Mouse (Mus musculus): ENCODE results near the gene Gja8. TPM values are rescaled to one million over a fixed set of nuclear protein-coding genes. Genes with fewer than 3 reads are reported as not detected.

Gja8 gene
- polyA plus RNA-seq, 1 experiment, result not detected

- TF ChIP-seq GATA1 (IDR thresholded peaks at IDR 0.05; ENCODE audit: low read length), result no peak
Observed at GRCm38 (mm10) chr3:96902336-96902999, 23.4 kb downstream of the Gja8 start.

- no peak for TF ChIP-seq GATA1 (IDR thresholded peaks at IDR 0.05; ENCODE audit: low read length)
Observed at GRCm38 (mm10) chr3:96883690-96884089, 42.1 kb downstream of the Gja8 start.

GRCm38 (mm10) chr3:96882061-96882849, 43.6 kb downstream of the Gja8 start:
- TF ChIP-seq GATA1 (IDR thresholded peaks at IDR 0.05; ENCODE audit: low read length), result no peak

GRCm38 (mm10) chr3:96881557-96881956, 44.3 kb downstream of the Gja8 start:
- TF ChIP-seq GATA1 (IDR thresholded peaks at IDR 0.05; ENCODE audit: low read length), result no peak

- no peak for TF ChIP-seq GATA1 (IDR thresholded peaks at IDR 0.05; ENCODE audit: low read length)
Observed at GRCm38 (mm10) chr3:96880385-96880784, 45.4 kb downstream of the Gja8 start.

- TF ChIP-seq GATA1 (IDR thresholded peaks at IDR 0.05; ENCODE audit: low read length), result no peak
Observed at GRCm38 (mm10) chr3:96879536-96879935, 46.3 kb downstream of the Gja8 start.

GRCm38 (mm10) chr3:96874808-96875571, 50.8 kb downstream of the Gja8 start:
- TF ChIP-seq GATA1 (IDR thresholded peaks at IDR 0.05; ENCODE audit: low read length), result no peak

- no peak for TF ChIP-seq GATA1 (IDR thresholded peaks at IDR 0.05; ENCODE audit: low read length)
Observed at GRCm38 (mm10) chr3:96872501-96872900, 53.3 kb downstream of the Gja8 start.

GRCm38 (mm10) chr3:96871070-96871469, 54.8 kb downstream of the Gja8 start:
- no peak for TF ChIP-seq GATA1 (IDR thresholded peaks at IDR 0.05; ENCODE audit: low read length)

GRCm38 (mm10) chr3:96870270-96870669, 55.5 kb downstream of the Gja8 start:
- TF ChIP-seq GATA1 (IDR thresholded peaks at IDR 0.05; ENCODE audit: low read length), result no peak

GRCm38 (mm10) chr3:96869091-96869490, 56.7 kb downstream of the Gja8 start:
- TF ChIP-seq GATA1 (IDR thresholded peaks at IDR 0.05; ENCODE audit: low read length), result no peak

- TF ChIP-seq GATA1 (IDR thresholded peaks at IDR 0.05; ENCODE audit: low read length), result no peak
Observed at GRCm38 (mm10) chr3:96868566-96868965, 57.3 kb downstream of the Gja8 start.

GRCm38 (mm10) chr3:96867863-96868262, 58.0 kb downstream of the Gja8 start:
- TF ChIP-seq GATA1 (IDR thresholded peaks at IDR 0.05; ENCODE audit: low read length), result no peak

Other genes with a start within 250 kb of the Gja8 start
- 13.0 and 16.2 TPM in 2 replicates for gene Pias3, start 229.6 kb downstream of the Gja8 start, polyA plus RNA-seq (2012)
- 0.18 and 0.29 TPM in 2 replicates for gene Nudt17, start 217.5 kb downstream of the Gja8 start, polyA plus RNA-seq (2012)
- gene Polr3c, start 198.4 kb downstream of the Gja8 start, polyA plus RNA-seq (2012), result 8.2 and 8.5 TPM in 2 replicates
- gene Rnf115, start 198.4 kb downstream of the Gja8 start, polyA plus RNA-seq (2012), result 18.9 and 25.4 TPM in 2 replicates
- gene Pdzk1, start 96.7 kb downstream of the Gja8 start, polyA plus RNA-seq (2012), result 0.02 TPM in 1 of 2 replicates, not detected in the other
- not detected in 2 replicates for gene Cd160, start 96.7 kb downstream of the Gja8 start, polyA plus RNA-seq (2012)
- gene Gja5, start 21.3 kb downstream of the Gja8 start, polyA plus RNA-seq (2012), result 0.03 and 0.05 TPM in 2 replicates
- gene Gpr89, start 20.7 kb downstream of the Gja8 start, polyA plus RNA-seq (2012), result 1.9 and 2.9 TPM in 2 replicates
- 37.4 and 39.3 TPM in 2 replicates for gene Acp6, start 232.8 kb upstream of the Gja8 start, polyA plus RNA-seq (2012)

Measured in G1E-ER4 (cell line).